Mouse (Mus musculus) midbrain, postnatal 0 days (tissue): ENCODE results near the gene Gdnf. TPM values are rescaled to one million over a fixed set of nuclear protein-coding genes. Genes with fewer than 3 reads are reported as not detected.

Experiments
- ATAC-seq: fragments of 200-750 bp; cut with Nextera tagmentation; 2 replicates; pipeline ENCODE4 v1.8.0; 2017; ENCODE audit warnings: moderate number of reproducible peaks, mild to moderate bottlenecking, moderate TSS enrichment, moderate library complexity; ENCODE audit not compliant: low FRiP score
- DNase-seq: peaks from one replicate; pipeline ENCODE4 v3.0.0-alpha.2; 2015; ENCODE audit warnings: low spot score
- H3K27ac ChIP-seq: fragments of 300-500 bp; sonication (generic); 2 replicates; pipeline ENCODE4 v1.5.1; 2014; ENCODE audit warnings: low read depth, mild to moderate bottlenecking, low read length, mixed read lengths
- H3K27me3 ChIP-seq: fragments of 300-500 bp; sonication (generic); 2 replicates; pipeline ENCODE4 v1.6.1; 2014; ENCODE audit warnings: low read length, control low read depth, mixed read lengths; ENCODE audit not compliant: insufficient read depth
- H3K36me3 ChIP-seq: fragments of 300-500 bp; sonication (generic); 2 replicates; pipeline ENCODE4 v1.6.1; 2014; ENCODE audit warnings: low read length, control low read depth, mixed read lengths; ENCODE audit not compliant: insufficient read depth
- H3K4me1 ChIP-seq: fragments of 300-500 bp; sonication (generic); 2 replicates; pipeline ENCODE4 v1.6.1; 2014; ENCODE audit warnings: mild to moderate bottlenecking, control low read depth, antibody characterized with exemption, low read length, mixed read lengths; ENCODE audit not compliant: insufficient read depth
- H3K4me2 ChIP-seq: fragments of 300-500 bp; sonication (generic); 2 replicates; pipeline ENCODE4 v1.6.1; 2014; ENCODE audit warnings: low read depth, mild to moderate bottlenecking, low read length, mixed read lengths; ENCODE audit not compliant: poor library complexity, severe bottlenecking
- H3K4me3 ChIP-seq: fragments of 300-500 bp; sonication (generic); 2 replicates; pipeline ENCODE4 v1.5.1; 2014; ENCODE audit warnings: low read depth, mild to moderate bottlenecking, low read length, moderate library complexity
- H3K9ac ChIP-seq: fragments of 300-500 bp; sonication (generic); replicated peaks from 2 replicates; pipeline ENCODE4 v1.6.1; 2014; ENCODE audit warnings: mild to moderate bottlenecking, low read length, moderate library complexity, mixed read lengths; ENCODE audit not compliant: poor library complexity, severe bottlenecking
- H3K9me3 ChIP-seq: fragments of 300-500 bp; sonication (generic); 2 replicates; pipeline ENCODE4 v1.6.1; 2016; ENCODE audit warnings: low read length, control low read depth
- CTCF ChIP-seq: IDR thresholded peaks from 2 replicates; pipeline ENCODE4 v1.5.1; 2016; ENCODE audit warnings: antibody characterized with exemption, mild to moderate bottlenecking
- WGBS: fragments of 180-500 bp; shearing (Covaris S2); extraction: QIAGEN DNeasy Blood & Tissue Kit; methylation state at CpG from one replicate; pipeline ENCODE4 v1.1.7; 2014; 5-methylcytosine and 5-hydroxymethylcytosine counted together
- polyA plus RNA-seq: library from polyadenylated mRNA; unstranded; fragments of >200 nt; fragmentation: Nextera tagmentation; extraction: Ambion mirVana; gene quantifications from 2 replicates; pipeline ENCODE4 v1.2.1, GENCODE M21; 2015
- total RNA-seq: library from RNA; depleted of rRNA; stranded (reverse); fragments of >200 nt; gene quantifications from 2 replicates; pipeline ENCODE4 v1.2.3, GENCODE M21; 2014

The Gdnf gene
- total and polyA plus RNA-seq, 2 experiments from 2014 or later, result 0.06 to 0.71 TPM

GRCm38 (mm10) chr15:7841664-7842063 lies 31.0 kb downstream of the Gdnf start:
- ATAC-seq (no peak), DNase-seq (no peak)
- Histone ChIP-seq H3K9me3 (no peaks in the 10 kb centered on the region), H3K27me3 (no peaks in the 10 kb centered on the region), H3K36me3 (no peaks in the 10 kb centered on the region), H3K4me2 (no peak overlapping the region), H3K9ac (no peak overlapping the region), H3K27ac (no peak overlapping the region), H3K4me1 (no peaks in the 10 kb centered on the region), H3K4me3 (no peak overlapping the region)
- 83% methylated on average over 1 of the region's 1 CpGs for WGBS
- TF ChIP-seq CTCF, result no peak

GRCm38 (mm10) chr15:7842398-7842797 lies 31.8 kb downstream of the Gdnf start:
- Histone ChIP-seq H3K27ac (no peak overlapping the region), H3K9me3 (no peaks in the 10 kb centered on the region), H3K27me3 (no peaks in the 10 kb centered on the region), H3K36me3 (no peaks in the 10 kb centered on the region), H3K4me1 (no peaks in the 10 kb centered on the region), H3K4me3 (no peak overlapping the region), H3K4me2 (no peak overlapping the region), H3K9ac (no peak overlapping the region)
- DNase-seq (no peak), ATAC-seq (no peak)
- no peak for TF ChIP-seq CTCF
- WGBS, result 90% methylated on average over 4 of the region's 4 CpGs

- no peak for DNase-seq
Measured at GRCm38 (mm10) chr15:7857418-7857817, 46.8 kb downstream of the Gdnf start.

GRCm38 (mm10) chr15:7858841-7859240 lies 48.2 kb downstream of the Gdnf start:
- no peak overlapping the region for H3K4me2 ChIP-seq
- H3K27ac ChIP-seq, result no peak overlapping the region
- H3K36me3 ChIP-seq, result no peaks in the 10 kb centered on the region
- DNase-seq (no peak), ATAC-seq (no peak)
- 87% methylated on average over 5 of the region's 5 CpGs for WGBS
- TF ChIP-seq CTCF, result no peak
- H3K4me3 ChIP-seq, result no peak overlapping the region
- no peaks in the 10 kb centered on the region for H3K9me3 ChIP-seq
- no peak overlapping the region for H3K9ac ChIP-seq
- H3K27me3 ChIP-seq, result no peaks in the 10 kb centered on the region
- H3K4me1 ChIP-seq, result no peaks in the 10 kb centered on the region

More at GRCm38 (mm10) chr15:7857418-7857817, 46.8 kb downstream of the Gdnf start:
- H3K36me3 ChIP-seq, result no peaks in the 10 kb centered on the region
- no peak overlapping the region for H3K4me2 ChIP-seq
- no peak overlapping the region for H3K4me3 ChIP-seq
- no peak for ATAC-seq
- no peak overlapping the region for H3K27ac ChIP-seq
- H3K9me3 ChIP-seq, result no peaks in the 10 kb centered on the region
- TF ChIP-seq CTCF, result no peak
- no peak overlapping the region for H3K9ac ChIP-seq
- WGBS, result 86% methylated on average over 13 of the region's 13 CpGs
- no peaks in the 10 kb centered on the region for H3K4me1 ChIP-seq
- H3K27me3 ChIP-seq, result no peaks in the 10 kb centered on the region

- no peaks in the 10 kb centered on the region for H3K27me3 ChIP-seq
- ATAC-seq (no peak), DNase-seq (no peak)
- no peak for TF ChIP-seq CTCF
- no peaks in the 10 kb centered on the region for H3K36me3 ChIP-seq
- H3K4me2 ChIP-seq, result no peak overlapping the region
- H3K4me1 ChIP-seq, result no peaks in the 10 kb centered on the region
- H3K27ac ChIP-seq, result no peak overlapping the region
- no peak overlapping the region for H3K4me3 ChIP-seq
- no peaks in the 10 kb centered on the region for H3K9me3 ChIP-seq
- 90% methylated on average over 5 of the region's 5 CpGs for WGBS
- no peak overlapping the region for H3K9ac ChIP-seq
Measured at GRCm38 (mm10) chr15:7862890-7863289, 52.2 kb downstream of the Gdnf start.

- Histone ChIP-seq H3K4me1 (no peaks in the 10 kb centered on the region), H3K9me3 (no peaks in the 10 kb centered on the region), H3K4me2 (no peak overlapping the region), H3K27ac (no peak overlapping the region), H3K9ac (no peak overlapping the region), H3K27me3 (no peaks in the 10 kb centered on the region), H3K4me3 (no peak overlapping the region), H3K36me3 (no peaks in the 10 kb centered on the region)
- WGBS, result 38% methylated on average over 5 of the region's 5 CpGs
- no peak for ATAC-seq
- DNase-seq, result no peak
- TF ChIP-seq CTCF, result no peak
Measured at GRCm38 (mm10) chr15:7863328-7863727, 52.7 kb downstream of the Gdnf start.
